Mouse (Mus musculus) ES-Bruce4 (cell line): ENCODE data around the gene Plekha7.

Source experiments
- CTCF ChIP-seq: IDR thresholded peaks from one replicate; pipeline ENCODE4 v1.8.1; 2011; ENCODE audit warnings: low read depth, low read length
- POLR2A ChIP-seq: IDR thresholded peaks from one replicate; pipeline ENCODE4 v1.8.1; 2011; ENCODE audit warnings: low read length; ENCODE audit not compliant: insufficient read depth

- no peak for TF ChIP-seq CTCF
- no peak for TF ChIP-seq POLR2A
Measured at GRCm38 (mm10) chr7:116123597-116123985, 184.6 kb downstream of the Plekha7 start.
